Mouse (Mus musculus): ENCODE results near the gene Btd. TPM values are rescaled to one million over a fixed set of nuclear protein-coding genes. Genes with fewer than 3 reads are reported as not detected.

Gene Btd
- polyA plus RNA-seq, 1 experiment from 2014 or later = 50.3 TPM

Other genes with a start within 250 kb of the Btd start
- gene Sh3bp5, start 204.9 kb upstream of the Btd start, polyA plus RNA-seq (2015; fragmentation: Nextera tagmentation; extraction: Ambion mirVana) = 34.1 and 39.0 TPM in 2 replicates
- 24.9 and 28.0 TPM in 2 replicates for gene Eaf1, start 146.6 kb upstream of the Btd start, polyA plus RNA-seq (2015; fragmentation: Nextera tagmentation; extraction: Ambion mirVana)
- gene Mettl6, start 146.0 kb upstream of the Btd start, polyA plus RNA-seq (2015; fragmentation: Nextera tagmentation; extraction: Ambion mirVana) = 54.5 and 60.7 TPM in 2 replicates
- gene Colq, start 49.7 kb upstream of the Btd start, polyA plus RNA-seq (2015; fragmentation: Nextera tagmentation; extraction: Ambion mirVana) = 2.8 and 3.2 TPM in 2 replicates
- 7.3 and 8.0 TPM in 2 replicates for gene Gm49387, start 150 bp upstream of the Btd start, polyA plus RNA-seq (2015; fragmentation: Nextera tagmentation; extraction: Ambion mirVana)
- 27.0 and 39.3 TPM in 2 replicates for gene Hacl1, start 258 bp downstream of the Btd start, polyA plus RNA-seq (2015; fragmentation: Nextera tagmentation; extraction: Ambion mirVana)
- 7.3 and 7.5 TPM in 2 replicates for gene Ankrd28, start 189.6 kb downstream of the Btd start, polyA plus RNA-seq (2015; fragmentation: Nextera tagmentation; extraction: Ambion mirVana)

Measured in kidney, embryonic 16.5 days (tissue).